In genomic region chr10:88063436-88063835, GRCm38 (mm10) we compare ENCODE assay signal across 31 mouse cellular contexts. TPM values are rescaled to one million over a fixed set of nuclear protein-coding genes. Genes with fewer than 3 reads are reported as not detected.
DNase-seq lines count a peak whose midpoint lies in the region; ATAC-seq and TF ChIP-seq lines count a peak whose summit lies in the region.
"Had no signal": no experiment of that assay in that cellular context is flagged by ENCODE, and none has a peak within 500 bp of the region (broad histone marks: within the 10 kb centered on the region; RNA-seq: fewer than 3 reads in every experiment).

No protein-coding gene starts in this region.

- ATAC-seq in hindbrain, postnatal 0 days: no peak
- no peak for ATAC-seq in hindbrain, embryonic 11.5 days (ENCODE audit: low FRiP score)
- ATAC-seq in embryonic facial prominence, embryonic 11.5 days (replicated peaks; ENCODE audit: insufficient number of reproducible peaks, low FRiP score, low TSS enrichment, low read depth): no peak
- no peak for ATAC-seq in forebrain, embryonic 16.5 days
- ATAC-seq: activated CD4-positive, CD25-positive, alpha-beta regulatory T cell, adult 4 months; forebrain, embryonic 13.5 days; forebrain, postnatal 0 days; intestine, postnatal 0 days had no signal

- WGBS in hindbrain, postnatal 0 days: 69% methylated on average over 4 of the region's 4 CpGs
- 69% methylated on average over 4 of the region's 4 CpGs for WGBS in hindbrain, embryonic 11.5 days
- 52% methylated on average over 4 of the region's 4 CpGs for WGBS in embryonic facial prominence, embryonic 11.5 days
- WGBS in forebrain, embryonic 16.5 days: 79% methylated on average over 4 of the region's 4 CpGs

- H3K27me3 ChIP-seq in hindbrain, postnatal 0 days (ENCODE audit: insufficient read depth, low read length): no peaks in the 10 kb centered on the region
- H3K27me3 ChIP-seq in hindbrain, embryonic 11.5 days (ENCODE audit: control insufficient read depth, insufficient read depth, low read length): no peaks in the 10 kb centered on the region
- H3K27me3 ChIP-seq in embryonic facial prominence, embryonic 11.5 days (ENCODE audit: control insufficient read depth, insufficient read depth, low read length): no peaks in the 10 kb centered on the region
- no peaks in the 10 kb centered on the region for H3K27me3 ChIP-seq in forebrain, embryonic 16.5 days (replicated peaks; ENCODE audit: control insufficient read depth, insufficient read depth, low read length)
- H3K27me3 ChIP-seq: embryonic facial prominence, embryonic 13.5 days; forebrain, embryonic 13.5 days; heart, embryonic 13.5 days; hindbrain, embryonic 12.5 days had no signal

- TF ChIP-seq CTCF in hindbrain, postnatal 0 days (IDR thresholded peaks at IDR 0.05; ENCODE audit: low read depth): no peak
- TF ChIP-seq CTCF in brain, embryonic 14.5 days (IDR thresholded peaks at IDR 0.05; ENCODE audit: borderline replicate concordance, extremely low read depth, insufficient read depth, insufficient read length): no peak

- no peak for TF ChIP-seq POLR2A in brain, embryonic 14.5 days (IDR thresholded peaks at IDR 0.05; ENCODE audit: borderline replicate concordance, extremely low read depth, insufficient read depth, insufficient read length, poor library complexity, severe bottlenecking)

- H3K9me3 ChIP-seq in hindbrain, postnatal 0 days (ENCODE audit: low read length): no peaks in the 10 kb centered on the region
- H3K9me3 ChIP-seq in hindbrain, embryonic 11.5 days (ENCODE audit: control insufficient read depth, low read length): no peaks in the 10 kb centered on the region
- no peaks in the 10 kb centered on the region for H3K9me3 ChIP-seq in embryonic facial prominence, embryonic 11.5 days (replicated peaks; ENCODE audit: control insufficient read depth, low read length)
- H3K9me3 ChIP-seq in forebrain, embryonic 16.5 days (ENCODE audit: control insufficient read depth, low read length): no peaks in the 10 kb centered on the region
- H3K9me3 ChIP-seq: embryonic facial prominence, embryonic 13.5 days; forebrain, embryonic 10.5 days; forebrain, embryonic 13.5 days; heart, embryonic 10.5 days; heart, embryonic 13.5 days; hindbrain, embryonic 12.5 days had no signal

- no peak overlapping the region for H3K27ac ChIP-seq in hindbrain, postnatal 0 days
- no peak overlapping the region for H3K27ac ChIP-seq in hindbrain, embryonic 11.5 days (ENCODE audit: low read depth, low read length)
- H3K27ac ChIP-seq in embryonic facial prominence, embryonic 11.5 days (replicated peaks; ENCODE audit: low read depth, low read length): no peak overlapping the region
- no peak overlapping the region for H3K27ac ChIP-seq in forebrain, embryonic 16.5 days (ENCODE audit: low read length)
- H3K27ac ChIP-seq: embryonic facial prominence, embryonic 13.5 days; forebrain, embryonic 10.5 days; forebrain, embryonic 13.5 days; heart, adult 2 months; heart, embryonic 10.5 days; heart, embryonic 13.5 days; hindbrain, embryonic 12.5 days had no signal

- no peaks in the 10 kb centered on the region for H3K4me1 ChIP-seq in hindbrain, postnatal 0 days (ENCODE audit: insufficient read depth, low read length)
- H3K4me1 ChIP-seq in hindbrain, embryonic 11.5 days (replicated peaks; ENCODE audit: control insufficient read depth, insufficient read depth, low read length): no peaks in the 10 kb centered on the region
- H3K4me1 ChIP-seq in embryonic facial prominence, embryonic 11.5 days (ENCODE audit: control insufficient read depth, insufficient read depth, low read length): no peaks in the 10 kb centered on the region
- H3K4me1 ChIP-seq in forebrain, embryonic 16.5 days (replicated peaks; ENCODE audit: control insufficient read depth, insufficient read depth, low read length): no peaks in the 10 kb centered on the region
- H3K4me1 ChIP-seq: forebrain, embryonic 10.5 days; forebrain, embryonic 13.5 days; heart, embryonic 10.5 days; heart, embryonic 13.5 days; hindbrain, embryonic 12.5 days had no signal

- peak; percentile 30 for DNase-seq in embryo, embryonic 11 days
- DNase-seq in embryo, embryonic 9.5 days (ENCODE audit: extremely low spot score): no peak
- peak; percentile 20 for DNase-seq in hindbrain, postnatal 0 days (ENCODE audit: low spot score)
- no peak for DNase-seq in hindbrain, embryonic 11.5 days (ENCODE audit: low spot score)
- peak; percentile 11 for DNase-seq in brain, embryonic 14.5 days (ENCODE audit: low read depth)
- DNase-seq in embryonic facial prominence, embryonic 11.5 days (ENCODE audit: low spot score): peak; percentile 54
- DNase-seq in cerebellum, adult 11 months: no peak
- DNase-seq: adrenal gland, adult 8-10 months; cerebellum, adult 2 months; cerebellum, adult 9-11 months; cerebellum, postnatal 25 days; forebrain, postnatal 0 days; gastrocnemius, postnatal 25 days; heart, adult 2 months; heart, postnatal 14 days; heart, postnatal 4 days; kidney, adult 2 months had no signal

- no peaks in the 10 kb centered on the region for H3K36me3 ChIP-seq in hindbrain, postnatal 0 days (ENCODE audit: insufficient read depth, low read length)
- H3K36me3 ChIP-seq in hindbrain, embryonic 11.5 days (ENCODE audit: control insufficient read depth, insufficient read depth, low read length): no peaks in the 10 kb centered on the region
- no peaks in the 10 kb centered on the region for H3K36me3 ChIP-seq in embryonic facial prominence, embryonic 11.5 days (replicated peaks; ENCODE audit: control insufficient read depth, insufficient read depth, low read depth, low read length)
- no peaks in the 10 kb centered on the region for H3K36me3 ChIP-seq in forebrain, embryonic 16.5 days (ENCODE audit: control insufficient read depth, insufficient read depth)
- H3K36me3 ChIP-seq: embryonic facial prominence, embryonic 13.5 days; forebrain, embryonic 10.5 days; heart, embryonic 10.5 days; heart, embryonic 13.5 days; hindbrain, embryonic 12.5 days had no signal

- no peak overlapping the region for H3K4me2 ChIP-seq in hindbrain, postnatal 0 days (ENCODE audit: low read depth, low read length)
- H3K4me2 ChIP-seq in hindbrain, embryonic 11.5 days (replicated peaks; ENCODE audit: low read depth, low read length): no peak overlapping the region
- no peak overlapping the region for H3K4me2 ChIP-seq in embryonic facial prominence, embryonic 11.5 days (ENCODE audit: low read depth, low read length)
- H3K4me2 ChIP-seq in forebrain, embryonic 16.5 days (ENCODE audit: low read length): no peak overlapping the region
- H3K4me2 ChIP-seq: embryonic facial prominence, embryonic 13.5 days; forebrain, embryonic 13.5 days; heart, embryonic 13.5 days; hindbrain, embryonic 12.5 days had no signal

- no peak overlapping the region for H3K9ac ChIP-seq in hindbrain, postnatal 0 days (replicated peaks; ENCODE audit: low read length)
- H3K9ac ChIP-seq in hindbrain, embryonic 11.5 days (ENCODE audit: low read depth, low read length): no peak overlapping the region
- H3K9ac ChIP-seq in embryonic facial prominence, embryonic 11.5 days (replicated peaks; ENCODE audit: low read length): no peak overlapping the region
- H3K9ac ChIP-seq in forebrain, embryonic 16.5 days (replicated peaks; ENCODE audit: low read depth, low read length): no peak overlapping the region
- H3K9ac ChIP-seq: embryonic facial prominence, embryonic 13.5 days; forebrain, embryonic 13.5 days; forebrain, postnatal 0 days; heart, embryonic 13.5 days; hindbrain, embryonic 12.5 days had no signal

- H3K4me3 ChIP-seq in hindbrain, postnatal 0 days (ENCODE audit: low read length): no peak overlapping the region
- no peak overlapping the region for H3K4me3 ChIP-seq in hindbrain, embryonic 11.5 days (ENCODE audit: low read depth, low read length)
- no peak overlapping the region for H3K4me3 ChIP-seq in embryonic facial prominence, embryonic 11.5 days (ENCODE audit: low read depth, low read length)
- no peak overlapping the region for H3K4me3 ChIP-seq in forebrain, embryonic 16.5 days (replicated peaks; ENCODE audit: low read length)
- H3K4me3 ChIP-seq: embryonic facial prominence, embryonic 13.5 days; forebrain, embryonic 10.5 days; forebrain, embryonic 13.5 days; heart, adult 2 months; heart, embryonic 10.5 days; heart, embryonic 13.5 days; hindbrain, embryonic 12.5 days had no signal

RNA-seq across cellular contexts. Expression of gene Pmch, which starts 27.4 kb away (rescaled TPM):
- total RNA-seq in hindbrain, postnatal 0 days (2014; rRNA removed): not detected in 2 replicates
- polyA plus RNA-seq in hindbrain, postnatal 0 days (2015; fragmentation: Nextera tagmentation; extraction: Ambion mirVana): 0.36 TPM in 1 of 2 replicates, not detected in the other
- 1.0 and 1.5 TPM in 2 replicates for polyA plus RNA-seq in hindbrain, embryonic 11.5 days (2014; fragmentation: Nextera tagmentation; extraction: Ambion mirVana)
- polyA plus RNA-seq in brain, embryonic 14.5 days (2012; rRNA removed): 3.9 and 5.3 TPM in 2 replicates
- 0.50 and 0.97 TPM in 2 replicates for polyA plus RNA-seq in embryonic facial prominence, embryonic 11.5 days (2014; fragmentation: Nextera tagmentation; extraction: Ambion mirVana)
- 6.9 TPM in 1 of 2 replicates, not detected in the other for polyA plus RNA-seq in forebrain, embryonic 16.5 days (2015; fragmentation: Nextera tagmentation; extraction: Ambion mirVana)
- total RNA-seq: adrenal gland, adult 8-10 months; adrenal gland, postnatal 4 days; common myeloid progenitor, adult 5-6 weeks; ES-E14; gastrocnemius, adult 8-10 months; gastrocnemius, postnatal 25 days; granulocyte monocyte progenitor cell, adult 5-6 weeks; heart, adult 2 months; heart, postnatal 14 days; heart, postnatal 4 days had no signal
- polyA plus RNA-seq: activated CD4-positive, CD25-positive, alpha-beta regulatory T cell, adult 4 months; heart, adult 2 months; intestine, postnatal 0 days; kidney, adult 2 months had no signal

Comparison
In these comparisons a context has a peak if more than half of its experiments do, and no peak if none do; other contexts are left out.
1. DNase-seq: peak in embryo, embryonic 11 days (single experiment), hindbrain, postnatal 0 days (single experiment), brain, embryonic 14.5 days (single experiment) and embryonic facial prominence, embryonic 11.5 days (single experiment); none in embryo, embryonic 9.5 days (single experiment), hindbrain, embryonic 11.5 days (single experiment) and cerebellum, adult 11 months (single experiment).